Mouse (Mus musculus) bone marrow, adult 2 months (tissue): ENCODE results near the gene Nme3. TPM values are rescaled to one million over a fixed set of nuclear protein-coding genes. Genes with fewer than 3 reads are reported as not detected.
"Not testable (repeated sequence)": the region's sequence is repeated elsewhere in the genome, so short reads cannot be mapped to it uniquely, and the experiment has no call there.

Source experiments
- H3K27ac ChIP-seq: fragments of 200-500 bp; 2 replicates; pipeline ENCODE4 v1.5.1; 2012; ENCODE audit warnings: low read depth, mild to moderate bottlenecking, control low read depth, inconsistent platforms, low read length; ENCODE audit not compliant: control insufficient read depth, poor library complexity, insufficient read depth
- H3K4me1 ChIP-seq: fragments of 200-500 bp; 2 replicates; pipeline ENCODE4 v1.6.1; 2011; ENCODE audit warnings: low read length; ENCODE audit not compliant: control insufficient read depth, insufficient read depth
- H3K4me3 ChIP-seq: fragments of 200-500 bp; replicated peaks from 2 replicates; pipeline ENCODE3; 2011; ENCODE audit warnings: mild to moderate bottlenecking, low read depth, low read length, control low read depth; ENCODE audit not compliant: control insufficient read depth
- CTCF ChIP-seq: fragments of 200-500 bp; IDR thresholded peaks from 2 replicates; pipeline ENCODE4 v1.5.1; 2011; ENCODE audit warnings: low read length, control low read depth; ENCODE audit not compliant: control insufficient read depth, insufficient read depth
- POLR2A ChIP-seq: fragments of 200-500 bp; IDR thresholded peaks from 2 replicates; pipeline ENCODE4 v1.6.1; 2011; ENCODE audit warnings: low read depth, mild to moderate bottlenecking, control low read depth, low read length, borderline replicate concordance; ENCODE audit not compliant: control insufficient read depth
- WGBS: fragments of 180-500 bp; shearing (Covaris S2); methylation state at CpG from one replicate; pipeline ENCODE4 v1.1.7; 2018; 5-methylcytosine and 5-hydroxymethylcytosine counted together
- polyA plus RNA-seq: library from polyadenylated mRNA; stranded (reverse); fragments of >200 nt; gene quantifications from 2 replicates; pipeline ENCODE4 v1.2.4, GENCODE M21; 2011; ENCODE audit warnings: low replicate concordance; ENCODE audit not compliant: missing spikeins, insufficient read depth, insufficient read length

Gene Nme3
- polyA plus RNA-seq, 1 experiment: 64.3 TPM

- WGBS: 89% methylated on average over 4 of the region's 4 CpGs
- no peak overlapping the region for H3K27ac ChIP-seq
- TF ChIP-seq POLR2A (no peak), CTCF (no peak)
- H3K4me3 ChIP-seq: no peak overlapping the region
- no peaks in the 10 kb centered on the region; the same call in 1 of the 2 replicates for H3K4me1 ChIP-seq
Observed at GRCm38 (mm10) chr17:24932431-24932830, 36.1 kb downstream of the Nme3 start.

GRCm38 (mm10) chr17:24933163-24933562 is 36.9 kb downstream of the Nme3 start:
- Histone ChIP-seq H3K4me3 (no peak overlapping the region), H3K27ac (no peak overlapping the region), H3K4me1 (no peaks in the 10 kb centered on the region; the same call in 1 of the 2 replicates)
- WGBS: 83% methylated on average over 4 of the region's 4 CpGs
- no peak for TF ChIP-seq POLR2A
- no peak for TF ChIP-seq CTCF

GRCm38 (mm10) chr17:24934926-24935325 is 38.6 kb downstream of the Nme3 start:
- H3K4me1 ChIP-seq: no peaks in the 10 kb centered on the region; the same call in 1 of the 2 replicates
- no peak for TF ChIP-seq CTCF
- no peak for TF ChIP-seq POLR2A
- H3K27ac ChIP-seq: no peak overlapping the region
- no peak overlapping the region for H3K4me3 ChIP-seq
- 68% methylated on average over 4 of the region's 4 CpGs for WGBS

- TF ChIP-seq CTCF: no peak
- Histone ChIP-seq H3K27ac (no peak overlapping the region), H3K4me3 (peak overlapping the region; percentile 43)
Observed at GRCm38 (mm10) chr17:24935666-24936065, 39.4 kb downstream of the Nme3 start.

GRCm38 (mm10) chr17:24936259-24937237 is 40.2 kb downstream of the Nme3 start, which contains the start of gene Mapk8ip3:
Gene Mapk8ip3, minus strand, starts transcription at chr17:24936977.
- Histone ChIP-seq H3K27ac (peak within 1 kb of the TSS; percentile 63), H3K4me1 (no peaks in the 10 kb centered on the region; the same call in 1 of the 2 replicates), H3K4me3 (peak within 1 kb of the TSS; percentile 91)
- TF ChIP-seq CTCF: peak; percentile 21; the same call in 1 of the 2 replicates
- peak; percentile 87; the same call in 1 of the 2 replicates for TF ChIP-seq POLR2A
- under 1% methylated on average over 78 of the region's 78 CpGs for WGBS

More at GRCm38 (mm10) chr17:24935666-24936065, 39.4 kb downstream of the Nme3 start:
- H3K4me1 ChIP-seq: no peaks in the 10 kb centered on the region; the same call in 1 of the 2 replicates

GRCm38 (mm10) chr17:24937266-24937665 is 41.0 kb downstream of the Nme3 start:
- TF ChIP-seq POLR2A (no peak), CTCF (no peak)
- Histone ChIP-seq H3K4me1 (no peaks in the 10 kb centered on the region; the same call in 1 of the 2 replicates), H3K27ac (peak overlapping the region; percentile 63), H3K4me3 (peak overlapping the region; percentile 91)
- 36% methylated on average over 6 of the region's 6 CpGs for WGBS

- 5% methylated on average over 2 of the region's 2 CpGs for WGBS
- not testable (repeated sequence) for H3K4me3 ChIP-seq, H3K4me1 ChIP-seq, H3K27ac ChIP-seq
- peak; percentile 61 for TF ChIP-seq CTCF
Observed at GRCm38 (mm10) chr17:24942453-24942852, 46.2 kb downstream of the Nme3 start.

- no peak overlapping the region for H3K4me3 ChIP-seq
- no peak overlapping the region; the same call in 1 of the 2 replicates for H3K27ac ChIP-seq
- 89% methylated on average over 7 of the region's 7 CpGs for WGBS
- no peaks in the 10 kb centered on the region for H3K4me1 ChIP-seq
- TF ChIP-seq POLR2A: no peak
- no peak for TF ChIP-seq CTCF
Observed at GRCm38 (mm10) chr17:24943036-24943435, 46.7 kb downstream of the Nme3 start.

- not testable (repeated sequence) for H3K4me1 ChIP-seq, H3K27ac ChIP-seq, H3K4me3 ChIP-seq
- WGBS: 85% methylated on average over 1 of the region's 1 CpGs
Observed at GRCm38 (mm10) chr17:24943589-24943988, 47.3 kb downstream of the Nme3 start.

Other genes with a start within 250 kb of the Nme3 start
- gene Slc9a3r2, start 246.2 kb upstream of the Nme3 start, polyA plus RNA-seq: 5.2 and 5.9 TPM in 2 replicates
- not detected in 2 replicates for gene Npw, start 238.0 kb upstream of the Nme3 start, polyA plus RNA-seq
- 19.6 and 29.3 TPM in 2 replicates for gene Zfp598, start 226.8 kb upstream of the Nme3 start, polyA plus RNA-seq
- gene Syngr3, start 206.5 kb upstream of the Nme3 start, polyA plus RNA-seq: not detected in 2 replicates
- gene Gfer, start 200.3 kb upstream of the Nme3 start, polyA plus RNA-seq: 19.3 and 42.9 TPM in 2 replicates
- gene Noxo1, start 200.3 kb upstream of the Nme3 start, polyA plus RNA-seq: 2.1 and 2.5 TPM in 2 replicates
- 19.4 and 28.1 TPM in 2 replicates for gene Tbl3, start 188.8 kb upstream of the Nme3 start, polyA plus RNA-seq
- not detected in 2 replicates for gene Rnf151, start 178.4 kb upstream of the Nme3 start, polyA plus RNA-seq
- 828 and 1,146 TPM in 2 replicates for gene Rps2, start 178.4 kb upstream of the Nme3 start, polyA plus RNA-seq
- 150 and 172 TPM in 2 replicates for gene Ndufb10, start 172.0 kb upstream of the Nme3 start, polyA plus RNA-seq
- gene Rpl3l, start 168.7 kb upstream of the Nme3 start, polyA plus RNA-seq: 2.5 TPM in 1 of 2 replicates, not detected in the other
- gene Msrb1, start 159.9 kb upstream of the Nme3 start, polyA plus RNA-seq: 106 and 309 TPM in 2 replicates
- gene Hs3st6, start 143.5 kb upstream of the Nme3 start, polyA plus RNA-seq: 2.2 TPM in 1 of 2 replicates, not detected in the other
- gene Meiob, start 92.2 kb upstream of the Nme3 start, polyA plus RNA-seq: 0.77 TPM in 1 of 2 replicates, not detected in the other
- gene Hagh, start 56.4 kb upstream of the Nme3 start, polyA plus RNA-seq: 92.4 and 146 TPM in 2 replicates
- gene Fahd1, start 46.1 kb upstream of the Nme3 start, polyA plus RNA-seq: 51.5 and 67.1 TPM in 2 replicates
- gene Igfals, start 30.5 kb upstream of the Nme3 start, polyA plus RNA-seq: not detected in 2 replicates
- gene Nubp2, start 10.2 kb upstream of the Nme3 start, polyA plus RNA-seq: 34.2 and 45.6 TPM in 2 replicates
- 37.8 and 47.2 TPM in 2 replicates for gene Spsb3, start 9.9 kb upstream of the Nme3 start, polyA plus RNA-seq
- gene Eme2, start 1.4 kb upstream of the Nme3 start, polyA plus RNA-seq: 8.2 and 35.6 TPM in 2 replicates
- 23.4 and 43.9 TPM in 2 replicates for gene Mrps34, start 1.4 kb upstream of the Nme3 start, polyA plus RNA-seq
- gene Mapk8ip3, start 40.5 kb downstream of the Nme3 start, polyA plus RNA-seq: 51.0 and 96.3 TPM in 2 replicates
- 12.2 and 31.5 TPM in 2 replicates for gene Jpt2, start 64.2 kb downstream of the Nme3 start, polyA plus RNA-seq
- 9.1 and 15.8 TPM in 2 replicates for gene Cramp1l, start 119.3 kb downstream of the Nme3 start, polyA plus RNA-seq
- 65.1 and 72.5 TPM in 2 replicates for gene Ift140, start 119.6 kb downstream of the Nme3 start, polyA plus RNA-seq
- 2.5 and 4.6 TPM in 2 replicates for gene Tmem204, start 187.1 kb downstream of the Nme3 start, polyA plus RNA-seq
- gene Telo2, start 219.5 kb downstream of the Nme3 start, polyA plus RNA-seq: 19.5 and 30.4 TPM in 2 replicates
- 1.4 TPM in 1 of 2 replicates, not detected in the other for gene Ptx4, start 224.3 kb downstream of the Nme3 start, polyA plus RNA-seq
- 17.0 and 21.9 TPM in 2 replicates for gene Clcn7, start 236.9 kb downstream of the Nme3 start, polyA plus RNA-seq